Mouse (Mus musculus) small intestine, adult 2 months (tissue): ENCODE results near the gene Cdh1.

Source experiments
- CTCF ChIP-seq: fragments of 200-500 bp; IDR thresholded peaks from 2 replicates; pipeline ENCODE4 v1.5.1; 2012; ENCODE audit warnings: low read depth, mild to moderate bottlenecking, control low read depth, inconsistent platforms, low read length, moderate library complexity, mixed read lengths; ENCODE audit not compliant: insufficient replicate concordance, insufficient read length; ENCODE audit errors: extremely low read depth
- POLR2A ChIP-seq: fragments of 200-500 bp; IDR thresholded peaks from 2 replicates; pipeline ENCODE4 v1.6.1; 2012; ENCODE audit warnings: low read depth, mild to moderate bottlenecking, control low read depth, inconsistent platforms, low read length, moderate library complexity

DNA sequence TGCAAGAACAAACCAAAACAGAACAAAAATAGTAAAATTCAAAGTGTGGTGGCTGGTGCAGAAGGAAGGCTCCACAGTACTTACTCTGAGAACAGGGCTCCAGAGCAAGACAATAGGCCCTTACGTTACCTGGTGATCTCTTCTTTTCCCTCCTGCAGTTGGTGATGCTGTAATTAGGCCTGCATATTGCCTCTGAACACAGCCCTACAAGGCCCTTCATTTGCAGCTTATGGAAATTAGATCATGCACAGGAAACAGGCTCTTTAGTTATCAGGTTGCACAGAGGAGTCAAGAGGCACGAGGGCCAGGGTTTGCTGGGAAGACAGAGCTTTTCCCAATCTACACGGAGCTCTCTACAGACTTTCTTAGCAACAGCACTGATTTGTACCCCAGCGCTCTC lies 111.1 kb downstream of the Cdh1 start:
- TF ChIP-seq CTCF, result no peak
- no peak for TF ChIP-seq POLR2A
